Mouse (Mus musculus): ENCODE results near the gene Repin1. TPM values are rescaled to one million over a fixed set of nuclear protein-coding genes. Genes with fewer than 3 reads are reported as not detected.

The Repin1 gene
- total and polyA plus RNA-seq, 2 experiments, result 31.1 to 73.6 TPM

DNA sequence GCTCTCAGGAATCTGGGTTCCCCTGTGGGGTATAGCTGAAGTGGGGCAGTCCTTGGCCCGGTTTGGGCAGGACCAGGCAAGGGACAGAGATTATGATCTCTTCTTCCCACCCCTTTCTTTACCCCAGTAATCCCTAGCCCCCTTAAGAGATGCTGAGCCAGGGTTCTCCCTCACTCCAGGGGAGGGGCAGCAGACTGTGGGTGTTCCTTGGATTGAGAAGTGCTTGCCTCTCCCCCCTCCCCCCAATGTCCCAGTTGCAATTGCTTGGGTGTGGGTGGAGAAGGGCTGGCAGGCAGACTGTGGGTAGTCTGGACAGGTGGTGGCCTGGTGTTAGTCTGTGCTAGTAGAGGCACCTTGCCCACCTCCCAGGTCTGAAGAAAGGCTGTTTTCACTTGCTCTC is 1.6 kb downstream of the Repin1 start:
- no peaks in the 10 kb centered on the region for H3K27me3 ChIP-seq (ENCODE audit: control insufficient read depth, insufficient read depth, low read length)
- peaks cover 44% of the 10 kb centered on the region for H3K4me1 ChIP-seq (ENCODE audit: control insufficient read depth, insufficient read depth, low read length)
- peaks cover 28% of the 10 kb centered on the region for H3K36me3 ChIP-seq (ENCODE audit: control insufficient read depth, insufficient read depth, low read length)
- H3K4me3 ChIP-seq (ENCODE audit: insufficient read depth, low read depth, low read length), result peak overlapping the region; percentile 96
- WGBS, result 25% methylated on average over 1 of the region's 1 CpGs
- H3K79me2 ChIP-seq (ENCODE audit: control insufficient read depth, insufficient read depth, low read length), result peaks cover 36% of the 10 kb centered on the region
- peak overlapping the region; percentile 99 for H3K9ac ChIP-seq (ENCODE audit: low read depth, low read length)
- DNase-seq (ENCODE audit: extremely low read depth, low read depth, low spot score), result peak; percentile 68
- peak overlapping the region; percentile 99 for H3K27ac ChIP-seq (replicated peaks; ENCODE audit: insufficient read depth, low read depth, low read length)
- no peak for TF ChIP-seq POLR2A (IDR thresholded peaks at IDR 0.05; ENCODE audit: extremely low read depth, insufficient read depth, low read length)
- TF ChIP-seq CTCF (IDR thresholded peaks at IDR 0.05; ENCODE audit: low read depth, low read length), result no peak

GRCm38 (mm10) chr6:48596545-48597232 is 3.0 kb downstream of the Repin1 start:
- no peak for TF ChIP-seq CTCF (IDR thresholded peaks at IDR 0.05; ENCODE audit: low read depth, low read length)
- no peak for TF ChIP-seq POLR2A (IDR thresholded peaks at IDR 0.05; ENCODE audit: extremely low read depth, insufficient read depth, low read length)
- Histone ChIP-seq H3K36me3 (ENCODE audit: control insufficient read depth, insufficient read depth, low read length) (peaks cover 28% of the 10 kb centered on the region), H3K4me3 (ENCODE audit: insufficient read depth, low read depth, low read length) (no peak overlapping the region), H3K79me2 (ENCODE audit: control insufficient read depth, insufficient read depth, low read length) (peaks cover 36% of the 10 kb centered on the region), H3K27me3 (ENCODE audit: control insufficient read depth, insufficient read depth, low read length) (no peaks in the 10 kb centered on the region), H3K9ac (ENCODE audit: low read depth, low read length) (no peak overlapping the region), H3K27ac (replicated peaks; ENCODE audit: insufficient read depth, low read depth, low read length) (no peak overlapping the region), H3K4me1 (ENCODE audit: control insufficient read depth, insufficient read depth, low read length) (peaks cover 47% of the 10 kb centered on the region)
- WGBS, result 97% methylated on average over 45 of the region's 45 CpGs
- DNase-seq (ENCODE audit: extremely low read depth, low read depth, low spot score), result no peak

DNA sequence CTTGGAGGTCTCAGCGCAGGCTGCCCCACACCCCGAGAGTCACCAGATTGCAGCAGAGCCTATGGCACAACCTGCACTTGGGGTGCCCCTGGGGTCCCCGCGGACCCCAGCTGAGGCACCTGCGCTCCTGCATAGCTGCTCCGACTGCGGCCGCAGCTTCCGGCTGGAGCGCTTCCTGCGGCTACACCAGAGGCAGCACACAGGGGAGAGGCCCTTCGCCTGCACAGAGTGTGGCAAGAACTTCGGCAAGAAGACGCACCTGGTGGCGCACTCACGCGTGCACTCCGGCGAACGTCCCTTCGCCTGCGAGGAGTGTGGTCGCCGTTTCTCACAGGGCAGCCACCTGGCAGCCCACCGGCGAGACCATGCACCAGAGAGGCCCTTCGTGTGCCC is 3.5 kb downstream of the Repin1 start:
- peaks cover 36% of the 10 kb centered on the region for H3K79me2 ChIP-seq (ENCODE audit: control insufficient read depth, insufficient read depth, low read length)
- no peaks in the 10 kb centered on the region for H3K27me3 ChIP-seq (ENCODE audit: control insufficient read depth, insufficient read depth, low read length)
- no peak for DNase-seq (ENCODE audit: extremely low read depth, low read depth, low spot score)
- H3K9ac ChIP-seq (ENCODE audit: low read depth, low read length), result no peak overlapping the region
- peaks cover 28% of the 10 kb centered on the region for H3K36me3 ChIP-seq (ENCODE audit: control insufficient read depth, insufficient read depth, low read length)
- H3K4me1 ChIP-seq (ENCODE audit: control insufficient read depth, insufficient read depth, low read length), result peaks cover 43% of the 10 kb centered on the region
- H3K4me3 ChIP-seq (ENCODE audit: insufficient read depth, low read depth, low read length), result no peak overlapping the region
- WGBS, result 95% methylated on average over 27 of the region's 27 CpGs
- H3K27ac ChIP-seq (replicated peaks; ENCODE audit: insufficient read depth, low read depth, low read length), result no peak overlapping the region
- TF ChIP-seq POLR2A (IDR thresholded peaks at IDR 0.05; ENCODE audit: extremely low read depth, insufficient read depth, low read length), result no peak
- TF ChIP-seq CTCF (IDR thresholded peaks at IDR 0.05; ENCODE audit: low read depth, low read length), result no peak

DNA sequence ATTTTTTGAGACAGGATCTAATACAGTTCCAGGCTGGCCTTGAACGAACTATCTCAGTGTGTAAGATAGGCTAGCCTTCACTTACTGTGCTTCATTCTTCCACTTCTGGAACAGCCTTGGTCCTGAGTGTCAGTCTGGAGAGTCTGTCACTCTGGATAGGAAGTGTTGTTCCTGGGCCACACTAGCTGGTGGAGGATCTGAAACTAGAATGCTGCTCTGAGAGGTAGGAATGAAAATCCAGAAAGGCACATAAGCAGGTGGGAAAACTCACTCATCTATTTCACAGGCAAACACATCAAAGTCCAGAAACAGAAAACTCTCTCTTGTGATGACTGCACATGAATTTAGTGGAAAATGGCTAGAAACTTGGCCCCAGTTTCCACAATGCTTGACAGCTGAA is 6.9 kb downstream of the Repin1 start:
- H3K27ac ChIP-seq (replicated peaks; ENCODE audit: insufficient read depth, low read depth, low read length), result peak overlapping the region; percentile 92

DNA sequence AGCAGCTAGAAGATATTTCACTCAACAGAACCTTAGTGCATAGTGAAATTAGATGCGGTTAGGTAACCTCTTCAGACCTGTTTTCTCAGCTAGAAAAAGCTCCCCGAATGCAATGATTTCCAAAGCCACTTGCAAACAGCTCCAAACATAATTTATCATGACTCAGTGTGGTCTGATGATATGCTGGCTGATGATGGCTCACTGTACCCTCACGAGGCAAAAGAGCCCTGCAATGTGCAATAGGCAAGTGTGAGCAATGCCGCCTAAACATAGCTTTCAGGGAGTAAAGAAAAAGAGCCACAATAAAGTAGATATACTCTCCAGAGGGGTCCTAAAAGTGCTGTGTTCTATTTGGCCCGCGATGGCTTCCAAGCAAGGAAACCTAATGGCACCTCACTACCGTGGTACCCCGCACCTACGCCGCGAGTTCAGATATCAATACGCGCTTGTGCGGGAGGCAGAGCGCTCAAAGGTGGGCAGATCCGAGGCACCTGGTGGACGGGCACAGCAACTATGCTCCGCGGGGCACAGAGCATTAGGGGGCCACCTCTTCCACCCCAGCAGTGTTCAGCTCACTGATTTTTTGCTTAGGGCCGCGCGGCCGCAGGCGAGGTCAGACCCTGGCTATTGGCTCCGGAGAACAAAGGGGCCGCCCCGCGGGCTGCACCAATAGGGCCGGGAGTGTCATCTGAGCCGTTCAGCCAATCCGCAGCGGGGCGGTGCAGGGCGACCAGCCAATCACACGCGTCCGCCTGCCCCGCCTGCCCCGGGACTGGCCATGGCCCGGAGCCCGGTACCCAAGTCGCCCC is 7.8 kb downstream of the Repin1 start, which contains the start of gene Zfp775:
TSS of gene Zfp775 (plus strand) at position 793 of the 809 bp plus-strand sequence.
- Histone ChIP-seq H3K27ac (replicated peaks; ENCODE audit: insufficient read depth, low read depth, low read length) (peak within 1 kb of the TSS; percentile 92), H3K27me3 (ENCODE audit: control insufficient read depth, insufficient read depth, low read length) (no peaks in the 10 kb centered on the region)
- TF ChIP-seq CTCF (IDR thresholded peaks at IDR 0.05; ENCODE audit: low read depth, low read length) (no peak), POLR2A (IDR thresholded peaks at IDR 0.05; ENCODE audit: extremely low read depth, insufficient read depth, low read length) (peak; percentile 87)

More for the DNA sequence above, 6.9 kb downstream of the Repin1 start:
- Histone ChIP-seq H3K4me1 (ENCODE audit: control insufficient read depth, insufficient read depth, low read length) (peaks cover 39% of the 10 kb centered on the region), H3K27me3 (ENCODE audit: control insufficient read depth, insufficient read depth, low read length) (no peaks in the 10 kb centered on the region), H3K9ac (ENCODE audit: low read depth, low read length) (peak overlapping the region; percentile 17; the same call in 1 of the 2 replicates), H3K4me3 (ENCODE audit: insufficient read depth, low read depth, low read length) (no peak overlapping the region), H3K36me3 (ENCODE audit: control insufficient read depth, insufficient read depth, low read length) (peaks cover 28% of the 10 kb centered on the region), H3K79me2 (ENCODE audit: control insufficient read depth, insufficient read depth, low read length) (peaks cover 25% of the 10 kb centered on the region)
- DNase-seq (ENCODE audit: extremely low read depth, low read depth, low spot score), result peak; percentile 36
- no peak for TF ChIP-seq POLR2A (IDR thresholded peaks at IDR 0.05; ENCODE audit: extremely low read depth, insufficient read depth, low read length)
- no peak for TF ChIP-seq CTCF (IDR thresholded peaks at IDR 0.05; ENCODE audit: low read depth, low read length)
- WGBS, result 83% methylated on average over 1 of the region's 1 CpGs

More for the DNA sequence above, 7.8 kb downstream of the Repin1 start, which contains the start of gene Zfp775:
- Histone ChIP-seq H3K4me1 (ENCODE audit: control insufficient read depth, insufficient read depth, low read length) (peaks cover 39% of the 10 kb centered on the region), H3K79me2 (ENCODE audit: control insufficient read depth, insufficient read depth, low read length) (peaks cover 17% of the 10 kb centered on the region), H3K4me3 (ENCODE audit: insufficient read depth, low read depth, low read length) (peak within 1 kb of the TSS; percentile 64), H3K36me3 (ENCODE audit: control insufficient read depth, insufficient read depth, low read length) (peaks cover 23% of the 10 kb centered on the region), H3K9ac (ENCODE audit: low read depth, low read length) (peak within 1 kb of the TSS; percentile 88)
- WGBS, result 4% methylated on average over 42 of the region's 42 CpGs
- peak; percentile 87 for DNase-seq (ENCODE audit: extremely low read depth, low read depth, low spot score)
